Mouse (Mus musculus): ENCODE results near the gene Atp4a.

DNA sequence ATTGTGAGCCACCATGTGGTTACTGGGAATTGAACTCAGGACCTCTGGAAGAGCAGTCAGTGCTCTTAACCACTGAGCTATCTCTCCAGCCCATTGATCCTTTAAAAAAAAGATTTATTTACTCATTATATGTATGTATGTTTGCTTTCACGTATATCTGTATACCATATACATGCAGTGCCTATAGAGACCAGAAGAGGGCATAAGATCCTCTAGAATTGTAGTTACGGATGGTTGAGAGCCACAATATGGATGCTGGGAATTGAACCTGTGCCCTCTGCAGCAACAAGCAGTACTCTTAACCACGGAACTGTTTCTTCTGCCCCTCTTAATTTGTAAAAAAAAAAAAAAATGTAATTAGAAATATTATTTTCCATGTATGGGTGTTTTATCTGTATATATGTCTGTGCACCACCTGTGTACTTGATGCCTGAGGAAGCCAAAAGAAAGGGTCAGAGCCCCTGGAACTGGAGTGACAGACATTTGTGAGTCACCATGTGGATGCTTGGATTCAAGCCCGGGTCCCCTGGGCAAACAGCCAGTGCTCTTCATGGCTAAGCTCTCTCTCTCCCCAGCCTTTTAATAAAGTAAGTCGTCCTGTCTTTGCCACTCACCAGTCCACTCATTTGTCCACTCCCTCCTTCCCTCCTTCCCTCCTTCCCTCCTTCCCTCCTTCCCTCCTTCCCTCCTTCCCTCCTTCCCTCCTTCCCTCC, 33.6 kb upstream of the Atp4a start:
- TF ChIP-seq CTCF (IDR thresholded peaks at IDR 0.05; ENCODE audit: low read depth), result no peak
- no peak for TF ChIP-seq EP300 (IDR thresholded peaks at IDR 0.05; ENCODE audit: low read depth)
